ENCODE assay signal across 18 mouse cellular contexts in the genomic region with DNA sequence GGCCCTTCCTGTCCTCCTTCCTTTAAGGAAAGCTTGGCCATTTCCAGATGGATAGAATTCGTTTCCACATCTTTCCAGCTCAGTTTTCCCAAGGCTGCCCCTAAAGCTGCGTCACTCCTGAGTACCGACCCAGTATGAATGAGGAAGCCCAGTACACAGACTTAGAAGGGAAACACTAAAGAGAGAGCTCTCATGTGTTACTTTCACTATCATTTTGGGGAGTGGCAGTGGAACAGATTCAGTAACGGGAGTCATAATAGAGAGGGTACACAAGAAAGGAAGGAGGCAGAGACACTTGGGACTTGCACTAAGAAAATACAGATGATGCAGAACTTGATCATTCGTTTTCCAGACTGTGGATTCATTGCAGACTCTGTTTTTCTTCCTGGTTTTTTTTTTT.
DNase-seq lines count a peak whose midpoint lies in the region; ATAC-seq and TF ChIP-seq lines count a peak whose summit lies in the region.
"Had no signal": no experiment of that assay in that cellular context is flagged by ENCODE, and none has a peak within 500 bp of the region (broad histone marks: within the 10 kb centered on the region; RNA-seq: fewer than 3 reads in every experiment).

No protein-coding gene starts in this region.

- H3K27ac ChIP-seq in midbrain, embryonic 14.5 days (replicated peaks; ENCODE audit: low read depth, low read length): no peak overlapping the region
- H3K27ac ChIP-seq: forebrain, embryonic 13.5 days; heart, embryonic 13.5 days; kidney, postnatal 0 days; liver, embryonic 13.5 days; neural tube, embryonic 15.5 days; stomach, embryonic 15.5 days had no signal

- ATAC-seq in CD4-positive, CD25-positive, alpha-beta regulatory T cell, adult 4 months: peak; percentile 89
- ATAC-seq in common myeloid progenitor, adult 5-6 weeks (replicated peaks; ENCODE audit: low read depth, poor library complexity, severe bottlenecking): peak; percentile 74
- ATAC-seq in midbrain, embryonic 14.5 days (ENCODE audit: low FRiP score, low TSS enrichment): no peak
- ATAC-seq: forebrain, embryonic 13.5 days; intestine, embryonic 16.5 days had no signal

- TF ChIP-seq CTCF in lung, adult 2 months (IDR thresholded peaks at IDR 0.05; ENCODE audit: insufficient read depth, low read length): no peak

- H3K4me1 ChIP-seq in lung, adult 2 months (ENCODE audit: control insufficient read depth, insufficient read depth, low read length): no peaks in the 10 kb centered on the region
- H3K4me1 ChIP-seq in midbrain, embryonic 14.5 days (ENCODE audit: control insufficient read depth, insufficient read depth, low read length): no peaks in the 10 kb centered on the region; the same call in 1 of the 2 replicates
- H3K4me1 ChIP-seq: liver, embryonic 13.5 days; neural tube, embryonic 15.5 days; stomach, embryonic 15.5 days had no signal

- H3K36me3 ChIP-seq in midbrain, embryonic 14.5 days (ENCODE audit: control insufficient read depth, insufficient read depth, low read length): no peaks in the 10 kb centered on the region
- H3K36me3 ChIP-seq: heart, embryonic 13.5 days; liver, embryonic 13.5 days; neural tube, embryonic 15.5 days; stomach, embryonic 15.5 days had no signal

- no peaks in the 10 kb centered on the region for H3K9me3 ChIP-seq in midbrain, embryonic 14.5 days (ENCODE audit: control insufficient read depth, low read length)
- H3K9me3 ChIP-seq: forebrain, embryonic 13.5 days; heart, embryonic 13.5 days; liver, embryonic 13.5 days; neural tube, embryonic 15.5 days; stomach, embryonic 15.5 days had no signal

- H3K4me3 ChIP-seq in lung, adult 2 months (replicated peaks; ENCODE audit: extremely low read depth, low read depth, low read length): peak overlapping the region; percentile 23
- no peak overlapping the region for H3K4me3 ChIP-seq in midbrain, embryonic 14.5 days (replicated peaks; ENCODE audit: low read depth, low read length)
- H3K4me3 ChIP-seq: forebrain, embryonic 13.5 days; heart, embryonic 13.5 days; liver, embryonic 13.5 days; neural tube, embryonic 15.5 days; stomach, embryonic 15.5 days had no signal

- H3K9ac ChIP-seq in midbrain, embryonic 14.5 days (replicated peaks; ENCODE audit: low read length): no peak overlapping the region
- H3K9ac ChIP-seq: forebrain, embryonic 13.5 days; heart, embryonic 13.5 days; liver, embryonic 13.5 days; neural tube, embryonic 15.5 days; stomach, embryonic 15.5 days had no signal

- no peaks in the 10 kb centered on the region for H3K27me3 ChIP-seq in midbrain, embryonic 14.5 days (ENCODE audit: control insufficient read depth, insufficient read depth, low read length)
- H3K27me3 ChIP-seq: forebrain, embryonic 13.5 days; liver, embryonic 13.5 days; neural tube, embryonic 15.5 days; stomach, embryonic 15.5 days had no signal

- WGBS in lung, adult 2 months: 52% methylated on average over 5 of the region's 5 CpGs
- 85% methylated on average over 5 of the region's 5 CpGs for WGBS in midbrain, embryonic 14.5 days

- no peak for DNase-seq in lung, adult 2 months
- no peak for DNase-seq in lung, postnatal 36 days
- DNase-seq in naive thymus-derived CD4-positive, alpha-beta T cell, adult 2 months (ENCODE audit: low read depth): peak; percentile 61
- DNase-seq in liver: no peak
- DNase-seq in heart, postnatal 36 days: no peak
- DNase-seq in midbrain, embryonic 14.5 days: no peak
- DNase-seq: gastrocnemius, postnatal 36 days; left cerebral cortex, postnatal 4 days; liver, embryonic 13.5 days; right cerebral cortex, postnatal 4 days had no signal

- intact Hi-C loops in heart, postnatal 36 days (cut with DNase I): loop anchor here (10.0 kb wide), 1 partner anchor 297 kb away; no protein-coding TSS in a partner anchor

- no peak for TF ChIP-seq POLR2A in lung, adult 2 months (IDR thresholded peaks at IDR 0.05; ENCODE audit: borderline replicate concordance, extremely low read depth, low read depth, low read length)

- no peak overlapping the region for H3K4me2 ChIP-seq in midbrain, embryonic 14.5 days (ENCODE audit: low read length)
- H3K4me2 ChIP-seq: forebrain, embryonic 13.5 days; heart, embryonic 13.5 days; liver, embryonic 13.5 days; neural tube, embryonic 15.5 days; stomach, embryonic 15.5 days had no signal
